Mouse (Mus musculus) lung, adult 18-20 months (tissue): ENCODE measurements at regions not wholly inside any gene's neighbourhood (a gene's known extent, or its start where the extent isn't known, plus 50 kb on each side); places are given as distances from the start of the nearest gene placed in this dataset.

Experiments
- DNase-seq, 2 experiments: peaks; one replicate each; pipeline ENCODE4 v3.0.0; 2022; ENCODE audit warnings: mixed read lengths in 2 of 2

DNA sequence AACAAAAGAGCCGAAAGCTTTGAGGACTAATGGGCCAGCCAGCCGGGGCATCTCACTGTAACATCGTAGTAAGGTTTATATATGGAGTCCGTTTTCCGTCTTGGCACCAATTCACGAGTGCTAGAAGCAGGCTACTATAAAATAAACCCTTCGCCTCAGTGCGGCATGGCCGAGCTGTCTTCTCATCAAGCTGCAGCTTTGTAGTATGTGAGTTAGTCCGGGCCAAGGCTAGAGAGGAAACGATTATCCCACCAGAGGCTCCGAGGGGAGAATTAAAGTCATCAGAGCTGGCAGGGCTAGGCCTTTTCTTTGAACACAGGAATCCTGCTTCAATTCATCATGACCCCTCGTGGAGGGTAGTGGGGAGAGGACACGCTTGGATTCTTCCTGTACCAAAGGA is 138.9 kb upstream of the Arglu1 start:
- no peak for DNase-seq

DNA sequence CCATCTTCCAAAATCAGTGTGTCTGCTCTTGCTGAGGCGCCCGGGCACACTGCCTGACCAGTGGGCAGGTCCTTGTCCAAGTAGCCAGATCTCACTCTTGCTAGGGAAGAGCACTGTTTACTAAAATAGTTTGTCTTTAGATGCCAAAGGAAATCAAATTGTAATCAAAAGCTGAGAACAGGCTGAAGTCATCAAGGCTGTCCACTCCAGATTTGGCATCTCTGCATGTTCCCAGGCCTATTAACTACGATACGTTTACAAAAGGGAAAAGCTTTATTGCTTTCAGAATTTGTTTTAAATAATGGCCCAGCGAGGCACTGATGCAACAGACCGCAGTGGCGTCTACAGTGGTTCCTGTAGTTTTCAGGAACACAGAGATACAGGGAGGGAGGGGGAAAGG is 137.2 kb upstream of the Arglu1 start:
- DNase-seq, result peak; percentile 47 to 74

DNA sequence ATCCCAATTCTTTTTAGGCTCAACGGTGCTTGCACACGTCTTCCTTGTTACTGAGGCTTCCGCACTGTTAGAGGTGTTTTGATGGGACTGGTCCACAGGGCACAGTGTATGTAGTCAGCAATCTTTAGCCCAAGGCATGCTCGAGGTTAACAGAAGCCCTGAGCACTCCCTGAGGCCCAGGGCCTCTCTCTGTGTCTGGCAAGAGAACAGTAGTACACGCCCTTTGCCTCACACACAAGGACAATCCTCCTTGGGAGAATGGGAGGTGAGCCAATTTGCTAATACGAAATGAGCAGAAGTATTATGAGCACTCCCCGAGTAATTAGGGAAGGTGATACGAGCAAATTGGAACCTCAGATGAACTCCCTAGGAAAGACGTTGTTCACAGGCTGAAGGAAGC is 136.5 kb upstream of the Arglu1 start:
- peak; percentile 24 to 58 for DNase-seq

DNA sequence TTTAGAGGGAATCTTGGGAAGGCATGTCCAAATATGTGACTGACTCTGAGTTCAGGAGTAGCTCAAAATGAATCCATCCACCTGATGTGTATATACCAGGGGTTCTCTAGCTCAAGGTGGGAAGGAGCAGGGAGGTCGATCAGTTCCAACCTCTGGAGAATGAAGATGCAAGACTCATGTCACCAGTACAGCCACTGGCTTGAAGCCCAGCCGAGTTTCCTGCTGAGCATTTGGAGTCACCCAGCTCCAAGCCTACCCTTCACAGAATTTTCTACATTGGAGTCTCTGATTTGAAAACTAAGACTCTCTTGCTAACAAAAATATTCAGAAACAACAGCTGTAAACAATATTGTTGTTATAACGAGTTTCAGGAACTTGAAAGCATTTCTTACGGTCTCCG is 134.6 kb upstream of the Arglu1 start:
- DNase-seq, result no peak

DNA sequence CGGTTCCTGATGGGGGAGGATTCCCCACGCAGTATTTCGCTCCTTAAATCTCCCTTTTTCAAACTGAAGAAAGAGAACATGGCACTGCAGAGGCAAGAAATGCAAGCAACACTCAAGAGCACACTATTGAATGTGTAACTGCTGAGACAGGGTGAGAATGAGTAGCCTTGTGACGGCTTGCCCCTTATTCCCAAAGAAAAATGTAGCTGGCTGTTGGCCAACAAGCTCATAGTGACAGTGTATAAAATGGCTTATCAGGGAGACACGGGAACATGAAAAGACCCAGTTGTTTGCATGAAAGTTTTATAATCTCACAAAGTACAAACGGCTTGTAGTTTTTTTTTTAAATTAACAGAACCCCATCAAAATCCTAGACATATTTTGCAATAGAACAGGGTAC is 130.8 kb upstream of the Arglu1 start:
- DNase-seq, result no peak

DNA sequence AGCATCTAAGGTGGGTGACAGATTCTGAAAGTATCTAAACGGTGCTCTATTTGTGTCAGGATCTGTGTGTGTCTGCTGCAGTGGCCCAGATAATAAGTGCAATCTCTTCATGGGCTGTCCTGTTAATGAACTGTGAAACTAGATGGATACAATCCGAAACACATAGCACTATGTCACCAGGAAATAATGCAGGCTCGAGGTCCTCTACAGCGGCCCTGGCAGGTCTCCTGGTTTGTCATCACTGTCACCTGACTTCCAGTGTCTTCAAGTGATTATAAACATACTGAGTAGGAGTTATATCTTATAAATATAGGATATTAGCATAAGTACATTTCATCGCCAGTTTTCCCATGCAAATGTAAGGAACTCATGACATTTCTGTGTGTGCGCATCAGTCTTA is 130.3 kb upstream of the Arglu1 start:
- no peak for DNase-seq

DNA sequence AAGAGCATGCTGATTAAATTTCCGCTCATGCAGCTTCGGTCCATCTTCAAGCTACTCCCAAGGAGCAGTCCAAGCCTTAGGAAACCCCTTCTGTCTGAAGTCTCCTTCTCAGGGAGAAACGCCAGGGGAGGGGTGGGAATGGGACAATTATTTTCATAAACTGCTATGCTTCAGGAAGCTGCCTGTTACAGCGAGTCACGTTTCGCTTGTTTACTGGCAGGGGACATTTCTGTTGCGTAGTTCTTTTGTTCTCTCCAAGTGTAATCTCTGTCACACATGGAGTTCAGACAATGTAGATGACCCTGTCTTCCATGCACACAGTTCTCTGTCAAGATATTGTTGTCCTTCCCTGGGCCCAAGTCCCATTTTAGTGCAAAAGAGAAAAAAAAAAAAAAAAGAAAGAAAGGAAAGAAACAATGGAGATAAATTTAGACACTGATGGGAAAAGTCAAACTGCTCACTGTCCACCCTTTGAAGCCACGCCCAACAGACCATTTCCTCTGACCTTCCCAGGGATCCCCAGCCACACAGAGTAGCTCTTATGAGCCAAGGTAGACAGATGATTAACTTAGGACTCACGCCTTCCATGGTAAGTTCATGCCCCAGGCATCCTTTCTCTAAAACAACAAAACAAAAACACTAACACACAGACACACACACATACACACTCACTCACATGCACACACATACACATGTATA is 129.1 kb upstream of the Arglu1 start:
- DNase-seq, result peak; percentile 24 to 72

DNA sequence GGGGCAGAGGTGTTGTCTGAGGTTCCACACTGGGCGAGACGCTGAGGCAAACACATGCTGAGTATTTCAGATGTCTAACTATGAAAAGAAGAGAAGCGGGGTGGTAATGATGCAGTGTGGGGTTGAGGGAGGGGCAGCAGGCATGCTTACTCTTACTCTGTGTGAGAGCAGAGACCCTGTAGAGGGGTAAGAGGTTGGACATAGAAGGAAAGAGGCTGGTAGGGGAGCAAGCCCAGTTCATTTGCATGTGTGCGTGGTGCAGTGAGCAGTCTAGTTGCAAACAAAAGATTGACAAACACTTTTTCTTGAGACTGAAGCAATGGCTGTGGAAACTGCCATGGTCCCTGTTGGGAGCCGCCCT is 122.5 kb upstream of the Arglu1 start:
- DNase-seq, result no peak

DNA sequence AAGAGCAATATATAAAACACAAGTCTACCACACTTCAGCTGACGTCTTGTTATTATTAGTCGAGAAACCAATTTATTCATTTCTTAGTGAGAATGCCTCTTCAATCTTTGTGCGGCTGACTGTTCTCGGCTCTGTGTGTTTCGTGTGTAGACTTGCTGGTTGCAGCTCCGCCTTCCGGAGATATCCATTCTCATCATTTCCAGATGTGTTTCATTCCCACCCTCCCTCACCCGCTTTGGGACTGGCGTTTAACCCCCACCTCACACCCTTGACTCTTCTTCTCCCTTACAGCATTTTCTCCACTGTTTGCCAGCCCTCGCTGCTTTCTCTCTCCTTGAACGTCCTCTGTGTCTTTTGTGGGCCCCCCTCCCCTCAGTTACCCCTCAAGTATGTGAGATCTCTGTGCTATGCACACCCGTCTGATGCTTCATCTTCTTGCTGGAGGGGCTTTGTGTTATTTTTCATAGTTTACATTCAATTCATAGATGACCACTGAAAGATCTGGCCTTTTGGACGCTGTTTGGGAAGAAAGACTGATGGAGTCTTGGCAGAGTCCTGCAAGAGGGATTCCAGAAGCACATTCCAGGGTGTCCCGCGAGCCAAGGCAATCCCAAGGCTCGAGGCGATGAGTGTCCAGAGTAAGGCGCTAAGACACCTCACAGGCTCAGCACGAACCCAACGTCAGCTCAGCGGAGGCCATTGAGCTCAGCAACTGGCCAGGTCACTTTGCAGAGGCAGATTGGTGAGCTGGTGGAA is 121.9 kb upstream of the Arglu1 start:
- DNase-seq, result no peak

DNA sequence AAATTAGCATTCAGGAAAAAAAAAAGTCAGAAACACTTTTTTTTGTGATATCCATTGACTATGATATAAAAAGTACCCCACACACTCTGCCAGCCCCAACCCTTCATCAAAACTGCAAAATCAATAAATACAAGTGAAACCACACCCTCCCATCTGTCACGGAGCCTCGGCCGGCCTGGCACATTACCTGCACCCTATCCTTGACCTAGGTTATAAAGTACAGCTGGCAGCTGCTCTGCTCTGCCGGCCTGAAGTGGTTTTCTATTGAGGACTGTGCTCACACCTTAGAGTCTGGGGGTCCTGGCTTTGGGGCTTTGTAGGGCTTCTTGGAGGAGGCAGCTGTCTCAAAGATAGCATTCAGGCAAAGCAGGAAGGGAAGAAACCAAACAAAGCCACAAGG is 120.6 kb upstream of the Arglu1 start:
- DNase-seq, result no peak

DNA sequence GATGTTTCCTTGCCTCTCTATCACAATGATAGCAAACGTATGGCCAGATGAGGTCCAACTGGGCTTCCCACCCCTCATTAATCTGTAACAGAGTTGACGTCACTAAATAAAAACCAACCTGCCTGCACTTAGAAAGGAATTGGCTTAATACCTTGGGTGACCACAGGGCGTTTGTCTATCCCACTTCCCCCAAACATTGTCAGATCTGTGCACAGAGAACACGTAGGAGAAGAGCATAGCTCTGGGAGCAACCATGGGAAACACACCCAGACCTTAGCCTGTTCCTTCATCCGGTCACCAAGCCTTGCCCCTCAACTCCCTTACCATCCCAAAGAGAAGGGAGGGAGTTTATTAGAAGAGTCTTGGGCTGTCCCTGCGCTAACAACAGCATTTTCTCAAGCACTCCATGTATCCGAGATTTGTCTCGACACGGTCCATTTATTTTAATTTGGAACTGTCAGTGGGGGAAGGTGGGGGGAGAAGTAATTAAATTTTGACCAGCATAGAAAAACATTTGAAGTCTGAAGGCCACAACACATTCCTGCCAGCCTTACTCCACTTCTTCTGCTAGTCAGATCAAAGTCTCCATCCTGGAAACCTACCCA is 119.6 kb upstream of the Arglu1 start:
- no peak for DNase-seq

DNA sequence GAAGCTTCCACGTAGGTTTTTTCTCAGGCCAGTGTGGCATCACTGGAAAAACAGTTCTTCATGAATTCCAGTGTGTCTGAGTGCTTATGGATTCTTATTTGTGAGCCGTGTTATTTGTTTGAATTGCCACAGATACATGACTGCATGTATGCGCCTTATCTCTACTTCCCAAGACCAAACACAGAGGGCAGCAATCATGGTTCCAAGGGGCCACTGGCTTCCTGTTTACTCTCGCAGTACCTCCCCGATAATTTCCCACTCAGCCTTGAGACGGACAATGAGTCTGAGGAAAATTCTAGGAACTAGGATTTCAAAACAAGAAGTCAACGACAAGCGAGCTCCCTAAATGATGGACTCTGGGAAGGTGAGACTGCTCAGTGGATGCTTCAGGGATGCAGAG is 119.0 kb upstream of the Arglu1 start:
- peak; percentile 23 to 48 for DNase-seq

DNA sequence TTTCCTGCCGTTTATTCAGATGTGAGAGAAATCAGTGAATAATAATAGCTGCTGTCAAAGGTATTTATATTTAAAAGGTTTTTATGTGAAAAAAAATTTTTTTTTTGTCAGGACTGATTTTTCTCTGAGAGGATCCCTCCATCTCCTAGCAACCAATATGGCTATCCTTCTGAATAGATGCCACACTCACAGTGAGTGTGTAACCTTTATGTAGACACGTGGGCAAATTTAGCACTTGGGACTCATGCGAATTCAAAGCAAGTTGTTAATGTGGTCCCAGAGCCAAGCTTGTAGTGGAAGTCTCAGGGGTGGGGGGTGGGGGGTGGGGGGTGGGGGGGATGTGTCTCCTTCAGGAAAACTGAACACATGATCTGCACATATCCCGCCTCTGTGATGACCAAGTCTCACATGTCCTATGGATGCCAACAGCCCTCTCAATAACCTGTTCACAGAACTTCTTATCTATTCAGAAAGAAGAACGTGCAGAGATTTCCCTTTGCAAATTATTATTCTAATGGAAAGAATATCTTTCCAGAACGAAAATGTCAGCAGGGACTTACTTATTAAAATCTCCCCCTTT is 112.5 kb upstream of the Arglu1 start:
- DNase-seq, result no peak

DNA sequence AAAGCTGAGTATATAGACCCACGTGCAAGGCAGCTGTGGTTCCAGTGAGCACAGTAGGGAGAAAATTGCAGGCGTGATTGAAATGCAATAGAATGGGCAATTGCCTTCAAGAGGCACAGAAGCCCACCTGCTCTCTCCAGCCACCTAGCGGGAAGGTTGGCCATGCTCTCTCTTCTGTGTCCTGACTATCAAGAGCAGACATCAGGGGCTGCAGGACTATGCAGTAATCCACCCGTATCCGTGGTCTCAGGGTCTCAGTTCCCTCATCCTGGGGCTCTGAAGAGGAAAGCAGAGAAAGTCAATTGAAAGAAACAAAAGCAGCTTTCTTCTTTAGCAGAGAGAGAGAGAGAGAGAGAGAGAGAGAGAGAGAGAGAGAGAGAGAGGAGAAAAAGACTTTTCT is 112.0 kb upstream of the Arglu1 start:
- no peak for DNase-seq

DNA sequence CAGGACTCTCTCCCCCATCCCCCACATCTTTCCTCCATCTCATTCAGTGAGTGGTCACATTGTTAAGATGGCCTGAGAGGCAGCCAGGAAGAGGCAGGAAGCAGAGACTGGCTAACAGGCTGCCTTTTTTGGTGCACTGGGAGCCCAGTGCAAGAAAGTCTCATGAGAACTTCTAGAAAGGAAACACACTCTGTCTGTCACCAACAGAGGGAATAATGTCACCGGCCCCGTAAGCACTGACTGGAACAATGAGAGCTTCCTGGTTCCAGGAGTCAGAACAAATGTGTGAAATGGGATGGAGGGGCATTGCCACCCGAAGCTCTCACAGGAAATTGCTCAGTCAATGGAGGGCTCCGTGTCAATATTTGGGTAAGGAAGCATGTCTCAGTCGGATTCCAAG is 111.3 kb upstream of the Arglu1 start:
- peak in 1 of 2 experiments; percentile 15 for DNase-seq

DNA sequence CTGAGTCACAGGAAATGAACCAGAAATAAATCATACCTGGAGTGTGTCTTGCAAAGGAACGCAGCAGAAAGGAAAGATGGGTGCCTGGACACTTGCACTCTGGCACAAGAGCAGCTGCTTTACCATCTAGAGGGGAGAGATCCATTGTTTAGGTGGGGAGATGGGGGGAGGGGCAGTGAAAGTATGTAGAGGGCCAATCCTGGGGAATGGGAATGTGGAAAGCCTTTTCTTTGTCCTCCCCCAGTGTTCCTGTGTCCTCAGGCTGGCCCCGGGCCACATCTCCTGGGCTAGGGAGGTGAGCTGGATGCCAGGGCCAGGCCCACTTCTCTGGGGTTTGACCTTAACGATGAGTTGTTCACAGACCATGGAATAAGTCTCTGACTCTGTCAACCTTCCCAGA is 107.2 kb upstream of the Arglu1 start:
- DNase-seq, result no peak

DNA sequence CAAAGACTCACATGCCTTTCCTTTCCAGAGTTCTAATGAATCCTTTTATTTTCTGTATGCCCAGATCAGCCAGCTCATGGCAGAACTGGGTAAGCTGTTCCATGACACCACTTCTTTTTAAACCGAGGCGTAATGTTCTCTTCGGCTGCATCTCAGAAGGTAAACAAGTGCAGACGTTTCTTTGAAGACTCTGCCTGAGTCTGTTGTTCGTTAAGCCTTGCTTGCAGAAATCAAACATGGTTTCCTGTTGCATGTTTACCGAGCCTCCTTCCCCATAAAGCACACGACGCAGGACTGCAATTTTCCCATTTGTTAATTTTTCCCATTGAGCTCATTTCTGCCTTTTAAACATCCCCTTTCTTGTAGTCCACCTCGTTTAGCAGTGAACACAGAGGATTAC is 106.6 kb upstream of the Arglu1 start:
- DNase-seq, result no peak

DNA sequence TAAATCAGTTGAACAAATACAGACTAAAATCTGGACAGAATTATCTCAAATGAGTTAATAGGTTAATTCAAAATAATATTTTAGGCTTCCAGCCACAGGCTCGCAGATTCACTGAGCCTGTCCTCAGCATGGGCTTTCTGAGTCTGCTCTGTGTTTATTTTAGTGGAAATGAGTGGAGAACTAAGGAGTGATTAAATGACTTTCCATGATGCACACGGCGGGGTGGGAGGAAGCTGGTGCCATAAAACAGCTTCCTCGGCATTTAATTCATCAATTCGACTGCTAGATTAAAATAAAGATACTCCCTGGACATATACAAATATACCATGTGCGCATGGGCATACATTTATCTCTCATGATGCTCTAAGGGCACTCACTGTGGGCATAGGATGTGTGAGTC is 104.4 kb upstream of the Arglu1 start:
- DNase-seq, result no peak

DNA sequence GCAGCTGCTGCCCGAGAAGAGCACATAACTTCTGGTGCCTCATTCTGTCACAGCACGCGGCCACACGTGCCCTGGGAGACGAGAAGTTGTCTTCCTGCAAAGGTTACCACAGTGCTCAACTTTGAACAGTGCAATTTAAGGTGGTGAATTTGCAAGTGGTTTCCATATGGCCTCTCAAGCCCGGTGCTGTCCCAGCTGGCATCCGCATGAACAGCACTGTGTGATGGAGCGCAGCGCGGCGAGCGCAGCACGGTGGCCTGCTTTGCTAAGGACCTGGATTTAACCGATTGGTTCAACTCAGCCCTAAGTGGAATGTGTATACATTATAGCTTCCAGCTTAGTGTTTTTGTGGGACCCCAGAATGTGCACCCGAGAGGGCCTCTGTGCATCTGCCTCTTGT is 89.6 kb upstream of the Arglu1 start:
- no peak for DNase-seq

DNA sequence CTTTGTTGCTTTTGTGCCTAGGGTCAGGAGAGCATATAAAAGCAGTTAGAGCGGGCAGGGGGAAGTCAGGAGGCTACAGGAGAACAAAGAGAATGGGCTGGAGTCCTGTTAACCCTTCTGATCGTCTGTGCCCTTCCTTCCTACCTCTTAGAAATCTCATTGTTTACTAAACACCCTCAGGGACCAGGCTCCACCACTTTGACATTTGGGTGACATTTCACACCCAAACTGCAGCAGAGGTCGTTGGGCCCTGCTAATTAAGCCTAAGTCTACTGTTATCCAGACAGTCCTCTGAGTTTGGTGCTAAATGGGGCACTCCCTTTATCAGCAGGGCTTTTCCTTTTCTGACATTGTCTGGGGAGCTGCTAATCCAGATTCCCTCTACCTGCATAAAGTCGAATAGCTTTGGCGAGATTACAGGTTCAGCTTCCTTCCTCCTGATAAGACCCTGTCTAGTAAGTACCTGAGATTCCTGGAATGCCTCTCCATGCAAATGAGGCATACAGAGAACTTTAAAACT is 84.2 kb upstream of the Arglu1 start:
- DNase-seq, result no peak

DNA sequence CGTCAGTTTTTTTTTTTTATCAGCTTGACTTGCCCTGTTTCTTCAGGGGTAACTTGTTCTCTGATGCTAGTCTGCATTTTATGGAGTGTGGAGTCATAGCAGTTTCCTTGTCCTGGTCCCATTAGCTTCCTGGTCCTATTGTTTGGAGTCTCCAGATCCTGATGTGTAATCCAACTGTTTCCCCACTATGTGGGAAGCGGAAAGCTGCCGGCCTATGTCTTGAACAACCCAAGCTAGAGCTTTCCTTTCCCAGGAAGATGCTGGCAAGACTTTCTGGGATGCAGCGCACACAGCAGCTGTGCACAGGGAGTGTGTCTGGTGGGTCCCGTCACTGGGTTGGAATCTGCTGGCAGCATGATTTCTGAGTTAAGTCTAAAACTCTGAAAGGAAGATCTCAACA is 82.1 kb upstream of the Arglu1 start:
- DNase-seq, result peak; percentile 4 to 25

DNA sequence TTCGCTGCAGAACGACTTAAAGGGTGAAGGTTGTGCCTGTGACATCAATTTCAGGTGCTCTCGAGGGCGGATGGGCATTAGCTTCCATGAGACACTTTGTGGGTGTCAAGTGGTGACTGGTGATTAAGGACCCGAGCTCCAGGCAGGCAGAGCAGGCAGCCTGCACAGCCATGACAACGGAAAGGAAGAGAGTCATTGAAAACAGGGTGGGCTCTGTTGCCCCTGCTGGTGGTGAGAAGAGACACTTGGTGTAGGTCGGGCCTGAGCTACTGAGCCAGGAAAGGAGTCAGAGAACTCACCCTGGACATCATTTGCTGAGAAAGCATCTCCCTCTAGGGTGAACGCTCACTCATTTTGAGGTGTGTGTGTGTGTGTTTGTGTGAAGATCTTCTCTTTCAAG is 80.1 kb upstream of the Arglu1 start:
- DNase-seq, result peak in 1 of 2 experiments; percentile 8

DNA sequence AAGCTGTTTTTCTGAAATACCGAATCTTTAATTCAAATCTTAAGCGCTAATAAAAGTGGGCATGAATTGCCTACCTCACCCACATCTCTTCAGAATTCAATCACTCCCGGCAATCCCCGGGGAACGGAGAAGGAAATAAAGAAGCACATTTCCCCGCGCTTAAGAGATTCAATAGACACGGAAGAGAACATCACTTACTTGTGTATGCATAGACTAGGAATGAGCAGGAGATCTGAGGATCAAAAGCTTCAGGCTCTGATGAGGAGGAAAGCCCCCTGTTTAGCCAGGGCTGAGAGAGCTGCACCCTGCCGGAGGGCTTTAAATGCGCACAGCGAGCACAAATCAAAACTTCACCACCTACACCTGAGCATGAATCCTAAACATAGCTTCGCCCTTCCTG is 72.0 kb upstream of the Arglu1 start:
- DNase-seq, result no peak

DNA sequence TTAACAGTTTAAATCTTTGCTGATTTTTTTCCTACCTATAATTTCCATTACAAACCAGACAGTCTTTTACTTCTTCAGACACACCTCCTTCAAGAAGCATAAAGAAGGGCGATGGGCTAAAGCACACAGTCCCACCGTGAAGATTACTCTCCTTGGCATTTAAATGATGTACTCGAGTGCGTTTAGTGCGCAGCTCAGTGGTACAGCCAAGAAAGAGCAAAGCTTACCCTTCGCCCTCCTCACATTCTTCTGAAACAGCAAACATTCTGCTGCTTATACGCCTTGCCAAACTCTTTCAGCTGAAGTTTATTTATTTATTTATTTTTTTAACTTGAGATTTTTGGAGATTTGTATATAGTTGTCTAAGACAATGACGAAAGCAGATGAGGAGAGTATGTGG is 68.0 kb upstream of the Arglu1 start:
- DNase-seq, result no peak
